Mouse (Mus musculus) olfactory bulb, adult 2 months (tissue): ENCODE results near the gene Myo3b. TPM values are rescaled to one million over a fixed set of nuclear protein-coding genes. Genes with fewer than 3 reads are reported as not detected.

Experiments
- H3K27ac ChIP-seq: fragments of 200-500 bp; 2 replicates; pipeline ENCODE4 v1.5.1; 2012; ENCODE audit warnings: low read depth, low read length; ENCODE audit not compliant: insufficient read depth
- H3K4me1 ChIP-seq: fragments of 200-500 bp; 2 replicates; pipeline ENCODE4 v1.6.1; 2012; ENCODE audit warnings: low read length; ENCODE audit not compliant: control insufficient read depth, insufficient read depth
- H3K4me3 ChIP-seq: fragments of 200-500 bp; 2 replicates; pipeline ENCODE4 v1.5.1; 2012; ENCODE audit warnings: mild to moderate bottlenecking, low read depth, low read length, moderate library complexity; ENCODE audit not compliant: insufficient read depth
- CTCF ChIP-seq: fragments of 200-500 bp; IDR thresholded peaks from 2 replicates; pipeline ENCODE4 v1.5.1; 2012; ENCODE audit warnings: low read depth, mild to moderate bottlenecking, low read length, moderate library complexity; ENCODE audit not compliant: insufficient read depth
- POLR2A ChIP-seq: fragments of 200-500 bp; IDR thresholded peaks from 2 replicates; pipeline ENCODE4 v1.6.1; 2012; ENCODE audit warnings: mild to moderate bottlenecking, low read depth, low read length, moderate library complexity; ENCODE audit not compliant: insufficient read depth
- WGBS: fragments of 180-500 bp; shearing (Covaris S2); methylation state at CpG from one replicate; pipeline ENCODE4 v1.1.7; 2018; 5-methylcytosine and 5-hydroxymethylcytosine counted together
- polyA plus RNA-seq: library from polyadenylated mRNA; stranded (reverse); fragments of >200 nt; gene quantifications from 2 replicates; pipeline ENCODE4 v1.2.4, GENCODE M21; 2012; ENCODE audit warnings: low replicate concordance; ENCODE audit not compliant: missing spikeins, insufficient read depth, insufficient read length

Gene Myo3b
- polyA plus RNA-seq, 1 experiment: not detected

GRCm38 (mm10) chr2:70317850-70318249 is 278.9 kb downstream of the Myo3b start:
- Histone ChIP-seq H3K4me1 (peaks cover 10% of the 10 kb centered on the region), H3K4me3 (no peak overlapping the region), H3K27ac (no peak overlapping the region)
- 67% methylated on average over 6 of the region's 6 CpGs for WGBS
- TF ChIP-seq POLR2A: no peak
- TF ChIP-seq CTCF: no peak

- Histone ChIP-seq H3K4me1 (peaks cover 10% of the 10 kb centered on the region), H3K4me3 (no peak overlapping the region), H3K27ac (no peak overlapping the region)
- WGBS: 63% methylated on average over 5 of the region's 5 CpGs
- no peak for TF ChIP-seq POLR2A
- TF ChIP-seq CTCF: no peak
These were observed 280.1 kb downstream of the Myo3b start for GRCm38 (mm10) chr2:70318861-70319555.

- Histone ChIP-seq H3K4me1 (peaks cover 10% of the 10 kb centered on the region), H3K27ac (no peak overlapping the region), H3K4me3 (no peak overlapping the region)
- TF ChIP-seq CTCF: no peak
- TF ChIP-seq POLR2A: no peak
- 82% methylated on average over 9 of the region's 9 CpGs for WGBS
These were observed 283.8 kb downstream of the Myo3b start for GRCm38 (mm10) chr2:70322767-70323166.

- WGBS: 90% methylated on average over 11 of the region's 11 CpGs
- no peak for TF ChIP-seq CTCF
- TF ChIP-seq POLR2A: no peak
- no peak overlapping the region for H3K4me3 ChIP-seq
- H3K27ac ChIP-seq: no peak overlapping the region
- H3K4me1 ChIP-seq: no peaks in the 10 kb centered on the region
These were observed 288.7 kb downstream of the Myo3b start for GRCm38 (mm10) chr2:70327602-70328001.

- TF ChIP-seq POLR2A (no peak), CTCF (no peak)
- H3K4me3 ChIP-seq: no peak overlapping the region
- 95% methylated on average over 6 of the region's 6 CpGs for WGBS
- H3K4me1 ChIP-seq: peaks cover 3% of the 10 kb centered on the region; the same call in 1 of the 2 replicates
- no peak overlapping the region for H3K27ac ChIP-seq
These were observed 294.0 kb downstream of the Myo3b start for GRCm38 (mm10) chr2:70332905-70333304.

GRCm38 (mm10) chr2:70333553-70333952 is 294.6 kb downstream of the Myo3b start:
- TF ChIP-seq CTCF: no peak
- no peak for TF ChIP-seq POLR2A
- H3K4me3 ChIP-seq: no peak overlapping the region
- H3K27ac ChIP-seq: no peak overlapping the region
- WGBS: 77% methylated on average over 6 of the region's 6 CpGs
- H3K4me1 ChIP-seq: peaks cover 3% of the 10 kb centered on the region; the same call in 1 of the 2 replicates

- TF ChIP-seq CTCF: no peak
- no peak for TF ChIP-seq POLR2A
- Histone ChIP-seq H3K27ac (no peak overlapping the region), H3K4me3 (no peak overlapping the region), H3K4me1 (peaks cover 6% of the 10 kb centered on the region)
- 59% methylated on average over 6 of the region's 6 CpGs for WGBS
These were observed 297.6 kb downstream of the Myo3b start for GRCm38 (mm10) chr2:70336551-70336950.

- H3K27ac ChIP-seq: no peak overlapping the region
- peaks cover 6% of the 10 kb centered on the region for H3K4me1 ChIP-seq
- no peak for TF ChIP-seq POLR2A
- TF ChIP-seq CTCF: no peak
- H3K4me3 ChIP-seq: no peak overlapping the region
- 54% methylated on average over 7 of the region's 7 CpGs for whole genome bisulfite sequencing
These were observed 298.3 kb downstream of the Myo3b start for GRCm38 (mm10) chr2:70337208-70337611.

- 71% methylated on average over 9 of the region's 9 CpGs for WGBS
- TF ChIP-seq CTCF: no peak
- H3K4me1 ChIP-seq: peaks cover 6% of the 10 kb centered on the region
- no peak overlapping the region for H3K4me3 ChIP-seq
- H3K27ac ChIP-seq: no peak overlapping the region
These were observed 298.9 kb downstream of the Myo3b start for GRCm38 (mm10) chr2:70337869-70338268.
